Mouse (Mus musculus): ENCODE measurements at regions not wholly inside any gene's neighbourhood (a gene's known extent, or its start where the extent isn't known, plus 50 kb on each side); places are given as distances from the start of the nearest gene placed in this dataset.

GRCm38 (mm10) chr5:46054850-46055249, 197.4 kb upstream of the Lcorl start:
- TF ChIP-seq SRF (IDR thresholded peaks at IDR 0.05; ENCODE audit: control insufficient read depth, insufficient read length, low read depth), result no peak
- TF ChIP-seq TCF12 (IDR thresholded peaks at IDR 0.05; ENCODE audit: insufficient read depth, poor library complexity, severe bottlenecking), result no peak
- no peak for TF ChIP-seq USF1 (IDR thresholded peaks at IDR 0.05; ENCODE audit: low read depth)
- TF ChIP-seq E2F4 (IDR thresholded peaks at IDR 0.05; ENCODE audit: insufficient read depth), result no peak
- TF ChIP-seq MAX (IDR thresholded peaks at IDR 0.05; ENCODE audit: low read depth), result no peak
- TF ChIP-seq MYOD1 (IDR thresholded peaks at IDR 0.05; ENCODE audit: control insufficient read depth in 1 of 3, insufficient read length in 2 of 3, low read depth in 2 of 3), result no peak
- TF ChIP-seq TCF3 (IDR thresholded peaks at IDR 0.05; ENCODE audit: insufficient read length, low read depth), result no peak
- no peak for TF ChIP-seq REST (IDR thresholded peaks at IDR 0.05; ENCODE audit: insufficient read depth, insufficient read length)
- no peak for TF ChIP-seq CEBPB (IDR thresholded peaks at IDR 0.05; ENCODE audit: insufficient read depth, poor library complexity, severe bottlenecking)
- no peak for TF ChIP-seq POLR2A (IDR thresholded peaks at IDR 0.05; ENCODE audit: insufficient read length, low read depth)
- TF ChIP-seq MYOG (IDR thresholded peaks at IDR 0.05; ENCODE audit: control insufficient read depth in 1 of 3, insufficient read depth in 1 of 3, insufficient read length in 2 of 3, low read depth in 2 of 3), result no peak
- TF ChIP-seq POLR2AphosphoS2 (IDR thresholded peaks at IDR 0.05; ENCODE audit: insufficient read length, low read depth), result no peak
- H3K4me2 ChIP-seq (ENCODE audit: low read depth), result no peak overlapping the region

GRCm38 (mm10) chr5:46042684-46043348, 185.4 kb upstream of the Lcorl start:
- H3ac ChIP-seq (ENCODE audit: control insufficient read depth, insufficient read length), result no peak overlapping the region
- H3K4me3 ChIP-seq, result no peak overlapping the region
- TF ChIP-seq POLR2A (IDR thresholded peaks at IDR 0.05; ENCODE audit: insufficient read length, low read depth) (no peak), SRF (IDR thresholded peaks at IDR 0.05; ENCODE audit: control insufficient read depth, insufficient read length, low read depth) (no peak), REST (IDR thresholded peaks at IDR 0.05; ENCODE audit: insufficient read depth, insufficient read length) (no peak), CEBPB (IDR thresholded peaks at IDR 0.05; ENCODE audit: insufficient read depth, poor library complexity, severe bottlenecking) (no peak), MAX (IDR thresholded peaks at IDR 0.05; ENCODE audit: low read depth) (no peak)
- no peaks in the 10 kb centered on the region for H3K79me2 ChIP-seq (ENCODE audit: control insufficient read depth, insufficient read depth)
- no peaks in the 10 kb centered on the region for H3K27me3 ChIP-seq (ENCODE audit: control insufficient read depth, insufficient read depth, insufficient read length)
- H3K36me3 ChIP-seq (ENCODE audit: control insufficient read depth, insufficient read depth), result no peaks in the 10 kb centered on the region
- H3K4me2 ChIP-seq (ENCODE audit: low read depth), result no peak overlapping the region

More at GRCm38 (mm10) chr5:46054850-46055249, 197.4 kb upstream of the Lcorl start:
- no peaks in the 10 kb centered on the region for H3K27me3 ChIP-seq (ENCODE audit: control insufficient read depth, insufficient read depth, insufficient read length)
- no peak overlapping the region for H3K4me3 ChIP-seq
- no peaks in the 10 kb centered on the region for H3K36me3 ChIP-seq (ENCODE audit: control insufficient read depth, insufficient read depth)
- H3K79me2 ChIP-seq (ENCODE audit: control insufficient read depth, insufficient read depth), result no peaks in the 10 kb centered on the region
- no peak overlapping the region for H3ac ChIP-seq (ENCODE audit: control insufficient read depth, insufficient read length)

GRCm38 (mm10) chr5:46033008-46033676, 175.7 kb upstream of the Lcorl start:
- Histone ChIP-seq H3ac (ENCODE audit: control insufficient read depth, insufficient read length) (no peak overlapping the region), H3K36me3 (ENCODE audit: control insufficient read depth, insufficient read depth) (no peaks in the 10 kb centered on the region), H3K4me3 (no peak overlapping the region), H3K4me2 (ENCODE audit: low read depth) (no peak overlapping the region), H3K79me2 (ENCODE audit: control insufficient read depth, insufficient read depth) (no peaks in the 10 kb centered on the region), H3K27me3 (ENCODE audit: control insufficient read depth, insufficient read depth, insufficient read length) (no peaks in the 10 kb centered on the region)
- TF ChIP-seq TCF12 (IDR thresholded peaks at IDR 0.05; ENCODE audit: insufficient read depth, poor library complexity, severe bottlenecking) (no peak), MYOG (IDR thresholded peaks at IDR 0.05; ENCODE audit: control insufficient read depth in 1 of 3, insufficient read depth in 1 of 3, insufficient read length in 2 of 3, low read depth in 2 of 3) (no peak), USF1 (IDR thresholded peaks at IDR 0.05; ENCODE audit: low read depth) (no peak), E2F4 (IDR thresholded peaks at IDR 0.05; ENCODE audit: insufficient read depth) (no peak), CEBPB (IDR thresholded peaks at IDR 0.05; ENCODE audit: insufficient read depth, poor library complexity, severe bottlenecking) (no peak), POLR2AphosphoS2 (IDR thresholded peaks at IDR 0.05; ENCODE audit: insufficient read length, low read depth) (no peak), POLR2A (IDR thresholded peaks at IDR 0.05; ENCODE audit: insufficient read length, low read depth) (no peak), MYOD1 (IDR thresholded peaks at IDR 0.05; ENCODE audit: control insufficient read depth in 1 of 3, insufficient read length in 2 of 3, low read depth in 2 of 3) (no peak), MAX (IDR thresholded peaks at IDR 0.05; ENCODE audit: low read depth) (no peak)

- Histone ChIP-seq H3ac (ENCODE audit: control insufficient read depth, insufficient read length) (no peak overlapping the region), H3K27me3 (ENCODE audit: control insufficient read depth, insufficient read depth, insufficient read length) (no peaks in the 10 kb centered on the region), H3K4me3 (no peak overlapping the region), H3K79me2 (ENCODE audit: control insufficient read depth, insufficient read depth) (no peaks in the 10 kb centered on the region), H3K4me2 (ENCODE audit: low read depth) (no peak overlapping the region), H3K36me3 (ENCODE audit: control insufficient read depth, insufficient read depth) (no peaks in the 10 kb centered on the region)
- no peak for TF ChIP-seq REST (IDR thresholded peaks at IDR 0.05; ENCODE audit: insufficient read depth, insufficient read length)
- no peak for TF ChIP-seq MYOD1 (IDR thresholded peaks at IDR 0.05; ENCODE audit: control insufficient read depth in 1 of 3, insufficient read length in 2 of 3, low read depth in 2 of 3)
- no peak for TF ChIP-seq TCF12 (IDR thresholded peaks at IDR 0.05; ENCODE audit: insufficient read depth, poor library complexity, severe bottlenecking)
- TF ChIP-seq USF1 (IDR thresholded peaks at IDR 0.05; ENCODE audit: low read depth), result no peak
- no peak for TF ChIP-seq E2F4 (IDR thresholded peaks at IDR 0.05; ENCODE audit: insufficient read depth)
- no peak for TF ChIP-seq SRF (IDR thresholded peaks at IDR 0.05; ENCODE audit: control insufficient read depth, insufficient read length, low read depth)
- no peak for TF ChIP-seq MAX (IDR thresholded peaks at IDR 0.05; ENCODE audit: low read depth)
Measured at GRCm38 (mm10) chr5:46032206-46032605, 174.8 kb upstream of the Lcorl start.

- H3K36me3 ChIP-seq (ENCODE audit: control insufficient read depth, insufficient read depth), result no peaks in the 10 kb centered on the region
- H3K4me3 ChIP-seq, result no peak overlapping the region
- TF ChIP-seq MYOD1 (IDR thresholded peaks at IDR 0.05; ENCODE audit: control insufficient read depth in 1 of 3, insufficient read length in 2 of 3, low read depth in 2 of 3) (no peak), REST (IDR thresholded peaks at IDR 0.05; ENCODE audit: insufficient read depth, insufficient read length) (no peak), E2F4 (IDR thresholded peaks at IDR 0.05; ENCODE audit: insufficient read depth) (no peak), POLR2AphosphoS2 (IDR thresholded peaks at IDR 0.05; ENCODE audit: insufficient read length, low read depth) (no peak), TCF12 (IDR thresholded peaks at IDR 0.05; ENCODE audit: insufficient read depth, poor library complexity, severe bottlenecking) (no peak), MAX (IDR thresholded peaks at IDR 0.05; ENCODE audit: low read depth) (no peak), MYOG (IDR thresholded peaks at IDR 0.05; ENCODE audit: control insufficient read depth in 1 of 3, insufficient read depth in 1 of 3, insufficient read length in 2 of 3, low read depth in 2 of 3) (no peak), USF1 (IDR thresholded peaks at IDR 0.05; ENCODE audit: low read depth) (no peak), POLR2A (IDR thresholded peaks at IDR 0.05; ENCODE audit: insufficient read length, low read depth) (no peak), CEBPB (IDR thresholded peaks at IDR 0.05; ENCODE audit: insufficient read depth, poor library complexity, severe bottlenecking) (no peak), SRF (IDR thresholded peaks at IDR 0.05; ENCODE audit: control insufficient read depth, insufficient read length, low read depth) (no peak), TCF3 (IDR thresholded peaks at IDR 0.05; ENCODE audit: insufficient read length, low read depth) (no peak)
- H3K79me2 ChIP-seq (ENCODE audit: control insufficient read depth, insufficient read depth), result no peaks in the 10 kb centered on the region
- no peak overlapping the region for H3K4me2 ChIP-seq (ENCODE audit: low read depth)
- no peak overlapping the region for H3ac ChIP-seq (ENCODE audit: control insufficient read depth, insufficient read length)
- H3K27me3 ChIP-seq (ENCODE audit: control insufficient read depth, insufficient read depth, insufficient read length), result no peaks in the 10 kb centered on the region
Measured at GRCm38 (mm10) chr5:46024138-46024537, 166.7 kb upstream of the Lcorl start.

All from myocyte (in vitro differentiated cells).